Mouse (Mus musculus) limb, embryonic 10.5 days (tissue): ENCODE results near the gene St6galnac3. TPM values are rescaled to one million over a fixed set of nuclear protein-coding genes. Genes with fewer than 3 reads are reported as not detected.
"Not testable (repeated sequence)": the region's sequence is repeated elsewhere in the genome, so short reads cannot be mapped to it uniquely, and the experiment has no call there.

Source experiments
- DNase-seq: peaks from one replicate; pipeline ENCODE4 v3.0.0-alpha.2; 2017; ENCODE audit warnings: low spot score
- H3K27ac ChIP-seq: fragments of 300-500 bp; sonication (generic); 2 replicates; pipeline ENCODE4 v1.5.1; 2016; ENCODE audit warnings: mild to moderate bottlenecking
- H3K27me3 ChIP-seq: fragments of 300-500 bp; sonication (generic); 2 replicates; pipeline ENCODE4 v1.6.1; 2016; ENCODE audit warnings: low read depth, mild to moderate bottlenecking; ENCODE audit not compliant: poor library complexity, severe bottlenecking
- H3K36me3 ChIP-seq: fragments of 300-500 bp; sonication (generic); 2 replicates; pipeline ENCODE4 v1.6.1; 2016; ENCODE audit warnings: mild to moderate bottlenecking, moderate library complexity
- H3K4me1 ChIP-seq: fragments of 300-500 bp; sonication (generic); 2 replicates; pipeline ENCODE4 v1.6.1; 2016
- H3K4me3 ChIP-seq: fragments of 300-500 bp; sonication (generic); 2 replicates; pipeline ENCODE4 v1.5.1; 2016; ENCODE audit warnings: mild to moderate bottlenecking, moderate library complexity
- H3K9me3 ChIP-seq: fragments of 300-500 bp; sonication (generic); replicated peaks from 2 replicates; pipeline ENCODE4 v1.6.1; 2016; ENCODE audit warnings: mild to moderate bottlenecking
- WGBS: fragments of 180-500 bp; shearing (Covaris S2); methylation state at CpG from one replicate; pipeline ENCODE4 v1.1.7; 2016; 5-methylcytosine and 5-hydroxymethylcytosine counted together
- polyA plus RNA-seq: library from polyadenylated mRNA; unstranded; fragments of >200 nt; fragmentation: Nextera tagmentation; extraction: Ambion mirVana; gene quantifications from 2 replicates; pipeline ENCODE4 v1.2.1, GENCODE M21; 2016

St6galnac3 gene
- polyA plus RNA-seq = 53.3 and 53.6 TPM in 2 replicates

DNA sequence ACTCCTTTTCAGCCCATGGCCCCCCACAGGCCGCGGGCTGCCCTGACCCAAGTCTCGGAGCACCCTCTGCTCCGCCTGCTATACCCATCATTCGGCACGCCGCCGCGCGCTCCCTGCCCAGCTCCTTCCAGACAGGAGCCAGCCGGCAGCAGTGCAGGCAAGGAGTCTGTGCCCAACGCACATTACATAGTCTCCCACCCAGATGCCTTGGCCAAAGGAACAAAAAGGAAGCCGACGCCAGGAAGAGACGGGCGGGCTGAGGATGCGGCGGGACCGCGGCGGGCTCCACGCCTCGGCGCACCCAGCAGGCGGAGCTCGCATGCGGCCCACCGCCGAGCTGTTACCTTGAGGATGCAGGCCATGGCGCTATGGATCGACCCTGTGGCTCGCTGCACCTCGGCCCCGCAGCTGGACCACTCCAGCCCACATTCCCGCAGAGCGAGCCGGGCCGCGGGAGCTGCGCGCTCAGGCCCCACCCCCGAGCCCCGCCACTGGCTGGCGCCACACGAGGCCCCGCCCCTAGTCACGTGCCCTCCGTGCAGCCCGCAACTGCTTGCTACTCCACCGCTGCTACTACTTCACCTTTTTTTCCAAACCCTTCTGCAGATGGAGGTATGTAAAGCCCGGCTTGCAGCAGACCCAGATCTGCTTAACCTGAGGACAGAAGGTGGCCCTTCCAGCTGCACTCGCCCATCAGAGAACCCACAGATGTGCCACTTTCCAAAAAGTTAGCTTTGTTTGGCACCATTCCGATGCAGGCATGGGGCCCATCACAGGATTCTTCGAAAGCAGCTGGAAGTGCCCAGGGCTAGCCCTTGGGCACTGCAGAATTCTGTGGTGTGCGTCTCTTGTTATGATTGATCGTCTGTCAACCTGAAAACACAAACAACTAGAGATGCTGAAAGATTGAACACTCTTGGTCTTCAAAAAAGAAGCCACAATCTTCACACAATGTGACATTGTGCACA is at the start of gene St6galnac3:
Gene St6galnac3, minus strand, starts transcription at position 474 of the 968 bp plus-strand sequence.
- peaks cover 52% of the 10 kb centered on the region for H3K4me1 ChIP-seq
- H3K4me3 ChIP-seq = peak within 1 kb of the TSS; percentile 83
- no peaks in the 10 kb centered on the region for H3K36me3 ChIP-seq
- DNase-seq = peak; percentile 94
- H3K9me3 ChIP-seq = no peaks in the 10 kb centered on the region
- 3% methylated on average over 56 of the region's 56 CpGs for WGBS
- no peaks in the 10 kb centered on the region for H3K27me3 ChIP-seq
- peak within 1 kb of the TSS; percentile 94 for H3K27ac ChIP-seq

DNA sequence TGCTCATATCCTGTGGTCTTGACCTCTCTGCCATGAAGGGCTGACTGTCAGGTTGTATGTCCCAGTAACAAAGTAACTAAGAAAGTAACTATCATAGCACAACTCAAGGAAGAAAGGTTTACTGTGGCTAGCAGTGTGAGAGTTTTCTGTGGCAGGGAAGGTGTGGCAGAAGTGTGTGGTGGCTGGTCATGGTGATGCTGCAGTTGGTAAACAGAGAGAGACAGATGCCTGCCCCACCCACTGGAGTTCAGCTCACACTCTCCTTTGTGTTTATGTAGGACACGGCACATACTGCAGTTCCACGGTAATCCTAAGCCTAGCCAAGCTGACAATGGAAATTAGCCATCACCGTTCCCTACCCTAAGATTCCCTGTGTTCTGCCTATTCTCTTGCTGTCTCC is 49.6 kb upstream of the St6galnac3 start:
- H3K36me3 ChIP-seq = no peaks in the 10 kb centered on the region
- DNase-seq = no peak
- H3K4me3 ChIP-seq = no peak overlapping the region
- no peaks in the 10 kb centered on the region for H3K9me3 ChIP-seq
- WGBS = 97% methylated on average over 3 of the region's 3 CpGs
- H3K27ac ChIP-seq = no peak overlapping the region
- peaks cover 5% of the 10 kb centered on the region for H3K4me1 ChIP-seq
- H3K27me3 ChIP-seq = no peaks in the 10 kb centered on the region

DNA sequence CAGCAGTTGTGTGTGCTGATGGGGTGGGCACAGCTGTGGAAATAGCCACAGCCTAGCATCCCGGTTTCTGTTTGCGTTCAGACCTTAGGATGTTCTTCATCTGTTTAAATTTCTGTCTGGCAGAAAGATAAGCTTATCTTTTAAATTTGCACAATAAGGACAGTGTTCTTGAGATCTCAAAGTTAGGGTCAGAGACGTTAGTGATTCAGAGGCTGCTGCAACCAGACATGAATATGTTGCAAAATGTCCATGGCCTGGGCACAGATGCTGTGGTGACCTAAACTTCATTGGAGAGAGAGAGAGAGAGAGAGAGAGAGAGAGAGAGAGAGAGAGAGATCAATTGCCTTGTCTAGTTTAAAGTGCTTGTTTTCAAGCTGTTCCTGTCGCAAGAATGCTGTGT is 46.5 kb upstream of the St6galnac3 start:
- Histone ChIP-seq H3K36me3 (no peaks in the 10 kb centered on the region), H3K4me3 (no peak overlapping the region), H3K9me3 (no peaks in the 10 kb centered on the region), H3K27me3 (no peaks in the 10 kb centered on the region), H3K4me1 (peaks cover 7% of the 10 kb centered on the region), H3K27ac (no peak overlapping the region)
- 88% methylated on average over 4 of the region's 4 CpGs for WGBS
- no peak for DNase-seq

DNA sequence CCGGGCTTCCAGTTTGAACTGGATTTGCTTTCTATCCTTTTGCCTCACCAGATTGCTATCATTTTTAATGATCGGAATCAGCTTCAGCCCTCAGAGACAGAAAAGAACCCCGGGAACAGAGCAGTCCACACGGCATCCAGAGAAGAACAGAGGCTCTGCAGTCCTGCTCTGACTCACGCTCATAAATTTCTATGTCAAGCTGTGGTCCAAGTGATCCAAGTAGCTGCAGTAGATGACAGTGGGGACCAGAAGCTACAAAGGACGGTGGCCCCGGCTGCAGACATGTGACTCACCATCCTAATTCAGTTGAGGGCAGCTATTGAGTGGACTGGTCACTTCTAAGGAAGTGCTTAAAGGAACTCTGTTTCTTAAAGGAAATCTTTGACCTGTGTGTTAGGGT is 45.6 kb upstream of the St6galnac3 start:
- WGBS = 53% methylated on average over 7 of the region's 7 CpGs
- Histone ChIP-seq H3K4me1 (peaks cover 16% of the 10 kb centered on the region), H3K36me3 (no peaks in the 10 kb centered on the region), H3K27ac (no peak overlapping the region), H3K4me3 (no peak overlapping the region), H3K9me3 (no peaks in the 10 kb centered on the region), H3K27me3 (no peaks in the 10 kb centered on the region)
- no peak for DNase-seq

DNA sequence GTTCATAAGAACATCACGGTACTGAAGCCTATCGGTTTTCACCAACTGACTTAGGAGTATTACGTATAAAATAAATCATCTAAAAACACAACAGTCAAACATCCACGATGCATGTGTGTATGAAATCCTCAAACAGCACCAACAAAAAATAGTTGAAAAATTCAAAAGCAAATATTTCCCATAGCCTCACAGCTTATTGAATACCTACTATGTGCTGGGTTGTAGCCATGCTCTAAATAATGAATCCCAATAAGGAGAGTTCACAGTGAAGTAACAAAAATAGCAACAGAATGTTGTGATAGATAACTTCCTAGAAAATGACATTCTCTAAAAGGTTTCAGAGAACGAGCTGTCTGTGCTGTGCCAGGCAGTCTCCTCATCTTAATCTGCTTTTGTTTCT is 44.2 kb upstream of the St6galnac3 start:
- H3K9me3 ChIP-seq = no peaks in the 10 kb centered on the region
- H3K27ac ChIP-seq = no peak overlapping the region
- no peak overlapping the region for H3K4me3 ChIP-seq
- H3K36me3 ChIP-seq = no peaks in the 10 kb centered on the region
- no peak for DNase-seq
- no peaks in the 10 kb centered on the region for H3K27me3 ChIP-seq
- WGBS = 93% methylated on average over 5 of the region's 5 CpGs
- H3K4me1 ChIP-seq = peaks cover 22% of the 10 kb centered on the region

DNA sequence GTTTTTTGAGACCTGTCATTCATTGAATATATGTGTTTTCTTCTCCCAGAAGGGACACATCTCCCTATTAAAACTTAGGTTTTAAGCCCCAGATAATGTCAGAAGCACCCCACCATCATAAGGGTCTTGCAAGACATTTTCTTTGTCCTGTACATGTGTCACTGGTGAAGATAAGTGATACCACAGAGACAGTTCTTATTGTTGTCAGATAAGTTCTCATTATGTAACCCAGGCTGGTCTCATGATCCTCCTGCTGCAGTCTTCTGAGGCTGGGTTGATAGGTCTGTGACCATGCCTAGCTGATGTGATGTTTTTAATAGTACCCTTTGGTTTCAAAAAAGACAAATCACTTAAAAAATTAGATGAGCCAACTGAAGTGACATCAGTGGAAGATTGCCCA is 40.2 kb upstream of the St6galnac3 start:
- Histone ChIP-seq H3K4me3 (no peak overlapping the region), H3K27me3 (no peaks in the 10 kb centered on the region), H3K27ac (no peak overlapping the region), H3K9me3 (no peaks in the 10 kb centered on the region), H3K36me3 (no peaks in the 10 kb centered on the region), H3K4me1 (peaks cover 31% of the 10 kb centered on the region)
- no peak for DNase-seq

DNA sequence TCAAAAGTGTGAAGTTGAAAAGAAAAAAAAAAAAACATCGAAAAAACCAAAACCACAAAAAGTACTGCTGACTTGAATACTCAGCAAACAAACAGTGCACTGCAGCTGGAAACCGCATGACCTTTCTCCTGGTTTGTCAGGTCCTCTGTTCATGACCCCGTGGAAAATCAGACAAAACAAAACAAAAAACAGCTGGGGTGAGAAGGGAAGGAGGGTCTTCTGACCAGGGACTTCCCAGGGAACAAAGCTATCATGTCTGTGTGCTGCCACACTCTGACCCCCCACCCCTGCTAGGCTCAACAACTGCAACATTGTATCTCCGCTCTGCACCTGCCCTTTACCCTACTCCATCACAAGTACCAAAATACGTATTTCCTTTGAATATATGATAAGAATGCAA is 39.8 kb upstream of the St6galnac3 start:
- H3K36me3 ChIP-seq = no peaks in the 10 kb centered on the region
- no peaks in the 10 kb centered on the region for H3K9me3 ChIP-seq
- no peak for DNase-seq
- 59% methylated on average over 5 of the region's 5 CpGs for WGBS
- no peaks in the 10 kb centered on the region for H3K27me3 ChIP-seq
- H3K27ac ChIP-seq = no peak overlapping the region
- H3K4me1 ChIP-seq = peaks cover 31% of the 10 kb centered on the region
- no peak overlapping the region for H3K4me3 ChIP-seq

DNA sequence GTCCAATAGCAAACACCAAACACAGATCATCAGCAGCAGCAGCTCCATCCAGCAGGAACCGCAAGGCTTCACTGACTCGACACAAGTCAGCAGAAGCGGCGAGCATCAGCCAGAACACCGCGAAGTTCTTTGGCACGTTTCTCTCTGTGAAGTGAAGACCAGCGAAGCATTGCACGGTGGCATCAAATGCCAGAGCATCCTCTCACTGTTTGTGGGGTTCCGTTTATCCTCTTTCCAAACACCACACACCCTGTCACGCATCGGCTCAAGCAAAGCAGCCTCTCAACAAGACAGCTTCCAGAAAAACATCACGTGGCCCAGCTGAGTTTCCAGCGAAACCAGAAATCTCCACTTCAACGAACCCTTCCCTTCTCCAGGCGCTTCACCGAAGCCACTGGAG is 36.2 kb upstream of the St6galnac3 start:
- peaks cover 48% of the 10 kb centered on the region for H3K4me1 ChIP-seq
- H3K36me3 ChIP-seq = no peaks in the 10 kb centered on the region
- H3K27ac ChIP-seq = no peak overlapping the region
- 93% methylated on average over 17 of the region's 17 CpGs for WGBS
- no peak overlapping the region for H3K4me3 ChIP-seq
- DNase-seq = no peak
- H3K27me3 ChIP-seq = no peaks in the 10 kb centered on the region
- H3K9me3 ChIP-seq = no peaks in the 10 kb centered on the region

DNA sequence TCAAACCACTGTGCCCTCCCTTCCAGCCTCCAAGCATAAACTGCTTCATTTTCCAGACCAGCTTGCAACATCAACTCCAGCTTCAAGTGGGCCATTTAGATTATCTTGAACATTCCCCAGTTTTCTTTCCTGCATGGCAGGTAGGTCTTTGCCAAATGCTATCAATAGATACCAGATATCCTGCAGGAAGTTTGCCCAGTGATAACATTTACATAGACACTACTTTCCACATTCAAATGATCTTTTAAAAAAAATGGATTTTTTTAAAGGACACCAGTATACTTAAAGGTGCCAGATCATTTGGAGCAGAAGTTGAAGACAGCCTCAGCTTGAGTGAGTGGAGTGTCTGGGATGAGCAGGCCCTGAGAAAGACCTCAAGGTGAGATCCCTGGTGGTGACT is 34.3 kb upstream of the St6galnac3 start:
- DNase-seq = no peak
- H3K4me1 ChIP-seq = peaks cover 37% of the 10 kb centered on the region
- H3K27ac ChIP-seq = no peak overlapping the region
- H3K4me3 ChIP-seq = no peak overlapping the region
- no peaks in the 10 kb centered on the region for H3K36me3 ChIP-seq
- H3K9me3 ChIP-seq = no peaks in the 10 kb centered on the region
- no peaks in the 10 kb centered on the region for H3K27me3 ChIP-seq

DNA sequence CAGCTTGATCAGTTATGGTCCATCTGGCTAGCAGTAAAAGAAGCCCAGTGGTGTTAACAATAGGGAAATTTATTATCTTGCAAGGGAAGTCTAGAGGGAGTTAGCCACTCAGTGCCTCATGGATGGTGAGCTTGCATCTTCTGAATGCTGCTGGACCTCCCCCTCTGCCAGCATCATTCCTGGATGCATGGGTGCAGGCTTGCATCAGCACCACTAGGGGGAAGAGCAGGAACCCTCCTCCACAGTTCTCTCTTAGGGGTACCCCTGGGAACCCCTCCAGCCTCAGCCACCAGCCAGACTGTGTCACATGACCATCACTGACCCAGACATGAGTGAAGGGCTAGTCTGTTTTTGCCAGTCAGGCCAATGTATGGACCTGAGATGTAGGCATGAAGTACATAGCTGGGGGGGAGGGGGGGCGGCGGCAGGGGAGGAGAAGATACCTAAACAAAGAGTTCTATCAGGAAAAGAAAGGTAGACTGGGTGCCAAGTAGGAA is 31.6 kb upstream of the St6galnac3 start:
- Histone ChIP-seq H3K27ac (no peak overlapping the region), H3K4me3 (no peak overlapping the region), H3K36me3 (no peaks in the 10 kb centered on the region), H3K9me3 (no peaks in the 10 kb centered on the region), H3K27me3 (no peaks in the 10 kb centered on the region), H3K4me1 (peaks cover 23% of the 10 kb centered on the region)
- 90% methylated on average over 2 of the region's 2 CpGs for WGBS
- DNase-seq = no peak

DNA sequence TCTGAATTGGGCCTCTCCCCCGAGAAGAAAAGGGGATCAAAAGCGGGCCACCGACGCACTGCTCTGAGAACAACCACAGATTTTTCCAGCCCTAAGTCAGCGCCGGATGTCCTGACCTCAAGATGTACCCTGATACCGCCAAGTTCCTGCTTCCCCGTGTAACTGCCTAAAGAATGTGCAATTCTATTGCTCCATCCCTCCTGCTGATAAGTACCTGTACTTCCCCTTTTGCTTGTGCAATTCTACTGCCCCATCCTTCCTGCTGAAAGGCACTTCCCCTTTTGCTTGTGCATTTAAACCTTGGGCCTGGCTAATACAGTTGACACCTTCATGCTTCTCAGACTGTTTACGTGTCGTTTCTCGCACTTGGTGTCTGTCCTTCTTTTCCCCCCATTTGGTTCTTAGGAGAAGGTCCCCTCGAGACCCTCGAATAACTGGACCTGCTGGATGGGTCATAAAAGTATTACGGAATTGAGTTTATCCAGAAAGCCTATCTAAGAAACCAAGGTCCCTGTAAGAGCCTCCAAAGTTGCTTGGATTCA is 30.9 kb upstream of the St6galnac3 start:
- WGBS = 77% methylated on average over 14 of the region's 14 CpGs
- H3K27me3 ChIP-seq, DNase-seq, H3K36me3 ChIP-seq, H3K27ac ChIP-seq, H3K9me3 ChIP-seq, H3K4me3 ChIP-seq: not testable (repeated sequence)
- peaks cover 23% of the 10 kb centered on the region for H3K4me1 ChIP-seq

DNA sequence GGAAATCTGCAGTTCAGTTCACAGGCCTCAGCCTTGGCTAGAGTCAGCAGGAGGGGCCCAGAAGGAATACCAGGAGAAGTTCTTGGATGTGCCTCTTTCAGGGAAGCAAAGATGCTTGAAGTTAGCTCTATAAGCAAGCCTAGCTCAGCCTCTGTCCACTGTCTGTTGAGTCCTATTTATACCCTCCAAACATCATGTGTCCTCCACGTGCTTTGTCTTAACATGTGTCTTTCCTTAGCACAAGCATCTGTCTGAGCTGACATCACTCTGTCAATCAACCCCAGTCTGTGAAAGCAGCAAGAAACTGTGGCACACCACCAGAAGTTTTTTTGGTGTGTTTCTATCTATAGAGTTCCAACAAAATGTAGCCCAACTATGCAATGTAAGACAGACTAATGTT is 26.5 kb upstream of the St6galnac3 start:
- no peaks in the 10 kb centered on the region for H3K27me3 ChIP-seq
- no peak for DNase-seq
- no peak overlapping the region for H3K4me3 ChIP-seq
- no peaks in the 10 kb centered on the region for H3K36me3 ChIP-seq
- peaks cover 2% of the 10 kb centered on the region; the same call in 1 of the 2 replicates for H3K4me1 ChIP-seq
- no peaks in the 10 kb centered on the region for H3K9me3 ChIP-seq
- 38% methylated on average over 1 of the region's 1 CpGs for WGBS
- H3K27ac ChIP-seq = no peak overlapping the region

DNA sequence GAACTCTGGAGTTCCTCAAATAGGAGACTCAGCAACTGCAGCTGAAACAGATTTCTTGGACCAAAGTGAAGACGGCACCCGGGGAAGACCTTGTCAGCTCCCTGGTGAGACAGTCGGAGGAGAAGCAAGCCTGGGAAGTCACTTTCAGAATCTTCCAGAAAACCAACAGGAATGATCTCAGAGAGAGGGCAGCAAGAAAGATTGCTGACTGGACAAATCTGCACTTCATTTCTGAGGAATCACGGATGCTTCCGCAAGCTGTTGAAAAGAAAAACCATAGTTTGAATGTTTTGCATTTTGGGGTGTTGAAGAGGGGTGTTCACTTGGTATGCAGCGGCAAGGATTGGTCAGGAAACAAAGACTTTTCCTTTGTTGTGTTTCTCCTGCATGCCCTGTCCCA is 24.4 kb upstream of the St6galnac3 start:
- H3K9me3 ChIP-seq = no peaks in the 10 kb centered on the region
- H3K27me3 ChIP-seq = no peaks in the 10 kb centered on the region
- DNase-seq = no peak
- H3K4me3 ChIP-seq = no peak overlapping the region
- no peaks in the 10 kb centered on the region for H3K4me1 ChIP-seq
- 92% methylated on average over 6 of the region's 6 CpGs for WGBS
- no peaks in the 10 kb centered on the region for H3K36me3 ChIP-seq
- H3K27ac ChIP-seq = no peak overlapping the region
